Mouse (Mus musculus) liver, embryonic 14.5 days (tissue): ENCODE measurements at regions not wholly inside any gene's neighbourhood (a gene's known extent, or its start where the extent isn't known, plus 50 kb on each side); places are given as distances from the start of the nearest gene placed in this dataset.

ENCODE experiments used
- ATAC-seq: fragments of 200-750 bp; cut with Nextera tagmentation; 2 replicates; pipeline ENCODE4 v1.8.0; 2017; ENCODE audit warnings: moderate number of reproducible peaks, mild to moderate bottlenecking, moderate library complexity; ENCODE audit not compliant: insufficient read depth
- DNase-seq, 3 experiments: peaks; one replicate each; pipeline ENCODE4 v3.0.0-alpha.2; 2012 to 2013; ENCODE audit warnings: low read depth in 3 of 3, low spot score in 3 of 3
- H3K27ac ChIP-seq: fragments of 300-500 bp; sonication (generic); 2 replicates; pipeline ENCODE4 v1.5.1; 2014; ENCODE audit warnings: moderate library complexity, mild to moderate bottlenecking, control low read depth, inconsistent platforms
- H3K27me3 ChIP-seq: fragments of 300-500 bp; sonication (generic); 2 replicates; pipeline ENCODE4 v1.6.1; 2014; ENCODE audit warnings: mild to moderate bottlenecking, low read length, moderate library complexity; ENCODE audit not compliant: control insufficient read depth, insufficient read depth
- H3K36me3 ChIP-seq: fragments of 300-500 bp; sonication (generic); replicated peaks from 2 replicates; pipeline ENCODE4 v1.6.1; 2014; ENCODE audit warnings: low read depth; ENCODE audit not compliant: control insufficient read depth, insufficient read depth
- H3K4me1 ChIP-seq, 2 experiments: fragments of 200-500 bp in 1 of 2; fragments of 300-500 bp in 1 of 2; sonication (generic) in 1 of 2; replicated peaks; 2 replicates each; pipeline ENCODE4 v1.6.1; 2012 to 2014; ENCODE audit warnings: antibody characterized with exemption in 1 of 2, inconsistent platforms in 1 of 2, low read length in 1 of 2; ENCODE audit not compliant: control insufficient read depth in 2 of 2, insufficient read depth in 2 of 2
- H3K4me2 ChIP-seq: fragments of 300-500 bp; sonication (generic); 2 replicates; pipeline ENCODE4 v1.6.1; 2014; ENCODE audit warnings: low read depth, mild to moderate bottlenecking, control low read depth, moderate library complexity
- H3K4me3 ChIP-seq, 2 experiments: fragments of 200-500 bp in 1 of 2; fragments of 300-500 bp in 1 of 2; sonication (generic) in 1 of 2; 2 replicates each; pipeline ENCODE4 v1.5.1; 2012 to 2014; ENCODE audit warnings: low read depth in 2 of 2, low read length in 2 of 2, mild to moderate bottlenecking in 2 of 2, control low read depth in 1 of 2, inconsistent platforms in 1 of 2, moderate library complexity in 1 of 2; ENCODE audit not compliant: insufficient read depth in 1 of 2
- H3K9ac ChIP-seq: fragments of 300-500 bp; sonication (generic); replicated peaks from 2 replicates; pipeline ENCODE4 v1.6.1; 2014; ENCODE audit warnings: mild to moderate bottlenecking, control low read depth, moderate library complexity
- H3K9me3 ChIP-seq: fragments of 300-500 bp; sonication (generic); 2 replicates; pipeline ENCODE4 v1.6.1; 2016; ENCODE audit warnings: low read length, mixed read lengths; ENCODE audit not compliant: control insufficient read depth
- CTCF ChIP-seq: IDR thresholded peaks from 2 replicates; pipeline ENCODE4 v1.5.1; 2016; ENCODE audit warnings: antibody characterized with exemption, low read depth, control low read depth
- EP300 ChIP-seq: IDR thresholded peaks from 2 replicates; pipeline ENCODE4 v1.6.1; 2016; ENCODE audit warnings: antibody characterized with exemption, low read depth
- WGBS: fragments of 180-500 bp; shearing (Covaris S2); extraction: QIAGEN DNeasy Blood & Tissue Kit; methylation state at CpG from one replicate; pipeline ENCODE4 v1.1.7; 2014; ENCODE audit not compliant: insufficient replicate concordance; 5-methylcytosine and 5-hydroxymethylcytosine counted together

GRCm38 (mm10) chr15:86606411-86606810 is 392.2 kb downstream of the Tbc1d22a start:
- H3K4me1 ChIP-seq, result no peaks in the 10 kb centered on the region
- H3K27me3 ChIP-seq, result no peaks in the 10 kb centered on the region
- no peak overlapping the region for H3K9ac ChIP-seq
- no peak overlapping the region for H3K27ac ChIP-seq
- ATAC-seq, result no peak
- no peaks in the 10 kb centered on the region for H3K9me3 ChIP-seq
- TF ChIP-seq CTCF, result no peak
- no peak for TF ChIP-seq EP300
- no peak overlapping the region for H3K4me3 ChIP-seq
- H3K36me3 ChIP-seq, result no peaks in the 10 kb centered on the region
- DNase-seq, result no peak
- H3K4me2 ChIP-seq, result no peak overlapping the region

DNA sequence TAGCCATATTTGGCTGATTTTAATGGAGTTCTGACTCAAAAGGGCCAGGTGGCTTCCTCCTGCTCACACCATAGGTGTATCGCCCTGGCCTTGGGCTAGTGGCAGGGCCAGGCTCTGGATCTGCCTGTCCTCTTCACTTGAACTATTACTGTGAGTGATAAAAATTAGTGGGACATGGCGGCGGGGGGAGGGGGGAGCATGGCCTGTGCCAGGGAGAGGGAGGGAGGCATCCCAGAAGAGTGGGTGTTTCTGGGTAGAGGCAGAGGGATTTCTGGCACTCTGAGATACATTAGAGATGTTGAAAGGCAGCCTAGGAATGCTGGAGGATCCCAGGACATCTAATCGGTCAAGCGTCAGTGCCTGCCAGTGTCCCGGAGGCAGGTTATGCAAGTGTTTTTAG is 395.4 kb downstream of the Tbc1d22a start:
- Histone ChIP-seq H3K4me3 (no peak overlapping the region), H3K9ac (no peak overlapping the region), H3K4me2 (no peak overlapping the region), H3K27ac (no peak overlapping the region), H3K27me3 (no peaks in the 10 kb centered on the region), H3K9me3 (no peaks in the 10 kb centered on the region), H3K4me1 (no peaks in the 10 kb centered on the region), H3K36me3 (no peaks in the 10 kb centered on the region)
- WGBS, result 75% methylated on average over 6 of the region's 6 CpGs
- DNase-seq, result no peak
- no peak for TF ChIP-seq EP300
- TF ChIP-seq CTCF, result no peak
- no peak for ATAC-seq

DNA sequence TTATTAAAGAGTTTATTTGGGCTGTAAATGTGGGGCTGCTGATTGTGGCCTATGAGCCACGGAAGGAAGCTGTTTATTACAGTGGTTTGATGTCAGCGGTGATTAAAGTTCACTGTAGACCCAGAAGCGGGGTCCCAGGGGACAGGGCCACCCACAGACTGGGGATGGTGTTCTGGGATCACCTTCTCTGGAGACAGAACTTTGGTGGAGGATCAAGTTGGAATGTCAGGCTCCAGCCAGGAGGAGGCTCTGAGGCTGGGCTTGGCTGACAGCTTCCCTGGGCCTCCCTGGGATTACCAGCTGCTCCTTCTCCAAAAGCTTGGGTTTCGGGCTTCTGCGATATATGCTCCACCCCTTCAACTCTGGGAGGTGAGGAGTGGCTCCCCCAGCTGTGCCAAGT is 417.1 kb downstream of the Tbc1d22a start:
- Histone ChIP-seq H3K4me1 (no peaks in the 10 kb centered on the region), H3K36me3 (no peaks in the 10 kb centered on the region), H3K9me3 (no peaks in the 10 kb centered on the region), H3K9ac (no peak overlapping the region), H3K4me2 (no peak overlapping the region), H3K4me3 (no peak overlapping the region), H3K27ac (no peak overlapping the region), H3K27me3 (no peaks in the 10 kb centered on the region)
- ATAC-seq (no peak), DNase-seq (no peak)
- TF ChIP-seq EP300 (no peak), CTCF (no peak)
- WGBS, result 39% methylated on average over 5 of the region's 5 CpGs

GRCm38 (mm10) chr15:86645244-86645643 is 431.0 kb downstream of the Tbc1d22a start:
- DNase-seq, result no peak
- no peaks in the 10 kb centered on the region for H3K9me3 ChIP-seq
- 67% methylated on average over 9 of the region's 9 CpGs for WGBS
- TF ChIP-seq CTCF (no peak), EP300 (no peak)
- no peak overlapping the region for H3K9ac ChIP-seq
- ATAC-seq, result no peak
- H3K4me2 ChIP-seq, result no peak overlapping the region
- H3K27me3 ChIP-seq, result no peaks in the 10 kb centered on the region
- no peak overlapping the region for H3K4me3 ChIP-seq
- H3K4me1 ChIP-seq, result no peaks in the 10 kb centered on the region
- H3K27ac ChIP-seq, result no peak overlapping the region
- no peaks in the 10 kb centered on the region for H3K36me3 ChIP-seq

- no peak overlapping the region for H3K9ac ChIP-seq
- no peak overlapping the region for H3K4me2 ChIP-seq
- no peaks in the 10 kb centered on the region for H3K9me3 ChIP-seq
- DNase-seq, result no peak
- no peak overlapping the region for H3K27ac ChIP-seq
- H3K27me3 ChIP-seq, result no peaks in the 10 kb centered on the region
- no peak for TF ChIP-seq EP300
- TF ChIP-seq CTCF, result no peak
- H3K36me3 ChIP-seq, result no peaks in the 10 kb centered on the region
- H3K4me1 ChIP-seq, result no peaks in the 10 kb centered on the region
- ATAC-seq, result no peak
- WGBS, result 59% methylated on average over 3 of the region's 3 CpGs
- no peak overlapping the region for H3K4me3 ChIP-seq
Measured at GRCm38 (mm10) chr15:86648131-86648530, 433.9 kb downstream of the Tbc1d22a start.
